Mouse (Mus musculus) lung, postnatal 10 days (tissue): ENCODE results near the gene Gm13276.
"Not testable (repeated sequence)": the region's sequence is repeated elsewhere in the genome, so short reads cannot be mapped to it uniquely, and the experiment has no call there.

Experiments used
- DNase-seq: peaks from one replicate; pipeline ENCODE4 v3.0.0; 2021

Gene Gm13276

DNA sequence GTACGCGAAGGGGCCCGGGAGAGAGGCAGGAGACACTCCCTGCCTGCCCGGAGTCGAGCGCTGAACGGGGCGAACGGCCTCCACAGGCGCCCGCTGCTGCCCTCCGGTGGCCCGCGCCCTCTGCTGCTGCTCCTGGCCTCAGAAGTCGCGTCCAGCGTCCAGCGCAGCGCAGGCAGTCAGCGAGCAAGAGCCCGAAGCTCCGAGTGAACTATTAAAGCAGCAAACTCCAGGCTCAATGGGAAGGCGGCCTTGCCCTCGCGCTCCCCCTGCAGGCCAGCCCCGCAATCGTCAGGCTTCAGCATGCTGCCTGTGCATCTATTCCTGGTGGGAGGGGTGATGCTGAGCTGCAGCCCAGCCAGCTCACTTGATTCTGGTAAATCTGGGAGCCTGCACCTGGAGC is at the start of gene Gm13276:
Gm13276 (plus strand) TSS at position 301 of the 400 bp plus-strand sequence.
- not testable (repeated sequence) for DNase-seq

GRCm38 (mm10) chr4:88738480-88738879 is 47.0 kb upstream of the Gm13276 start:
- peak; percentile 83 for DNase-seq

DNA sequence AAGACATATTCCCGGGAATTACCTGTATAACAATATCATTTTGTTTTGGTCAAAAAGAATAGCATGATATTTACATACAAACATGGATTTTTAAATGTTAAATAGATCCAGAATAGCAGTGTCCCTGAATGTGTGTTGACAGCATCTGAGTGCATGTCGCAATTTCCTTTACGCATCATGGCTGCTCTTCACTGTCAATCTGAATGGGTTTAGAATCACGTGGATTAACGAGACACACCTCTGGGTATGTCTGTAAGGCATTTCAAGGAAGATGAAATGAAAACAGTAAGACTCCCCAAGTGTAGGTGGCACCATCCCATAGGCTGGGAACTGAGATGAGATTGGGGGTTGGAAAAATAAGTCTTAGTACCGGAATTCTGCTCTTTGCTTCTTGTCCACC is 46.5 kb upstream of the Gm13276 start:
- no peak for DNase-seq

GRCm38 (mm10) chr4:88741426-88741825 is 44.1 kb upstream of the Gm13276 start:
- no peak for DNase-seq

- no peak for DNase-seq
These were observed 42.6 kb upstream of the Gm13276 start for GRCm38 (mm10) chr4:88742771-88743371.

DNA sequence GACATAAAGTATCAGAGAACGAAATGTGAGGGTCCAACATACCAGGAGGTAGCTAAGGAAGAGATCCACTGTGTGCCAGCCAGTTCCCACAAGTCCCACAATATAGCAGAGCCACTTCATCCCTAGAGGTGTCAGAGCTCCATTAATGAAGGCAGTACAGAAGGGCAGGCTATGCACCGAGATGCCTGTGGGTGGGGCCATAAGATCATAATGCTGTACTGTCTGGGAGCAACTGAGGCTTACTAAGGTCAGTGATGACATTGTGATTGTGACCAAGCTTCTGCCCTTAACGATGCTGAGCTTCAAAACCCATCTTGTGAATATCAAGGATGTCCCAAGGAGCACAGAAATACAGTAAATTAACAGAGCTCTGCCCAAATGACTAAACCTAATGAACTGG is 41.3 kb upstream of the Gm13276 start:
- no peak for DNase-seq

GRCm38 (mm10) chr4:88749926-88750325 is 35.6 kb upstream of the Gm13276 start:
- DNase-seq, result no peak

GRCm38 (mm10) chr4:88754818-88755340 is 30.6 kb upstream of the Gm13276 start, which contains the start of gene Gm13271:
TSS of gene Gm13271 (plus strand) at chr4:88754868.
- DNase-seq, result peak; percentile 69

DNA sequence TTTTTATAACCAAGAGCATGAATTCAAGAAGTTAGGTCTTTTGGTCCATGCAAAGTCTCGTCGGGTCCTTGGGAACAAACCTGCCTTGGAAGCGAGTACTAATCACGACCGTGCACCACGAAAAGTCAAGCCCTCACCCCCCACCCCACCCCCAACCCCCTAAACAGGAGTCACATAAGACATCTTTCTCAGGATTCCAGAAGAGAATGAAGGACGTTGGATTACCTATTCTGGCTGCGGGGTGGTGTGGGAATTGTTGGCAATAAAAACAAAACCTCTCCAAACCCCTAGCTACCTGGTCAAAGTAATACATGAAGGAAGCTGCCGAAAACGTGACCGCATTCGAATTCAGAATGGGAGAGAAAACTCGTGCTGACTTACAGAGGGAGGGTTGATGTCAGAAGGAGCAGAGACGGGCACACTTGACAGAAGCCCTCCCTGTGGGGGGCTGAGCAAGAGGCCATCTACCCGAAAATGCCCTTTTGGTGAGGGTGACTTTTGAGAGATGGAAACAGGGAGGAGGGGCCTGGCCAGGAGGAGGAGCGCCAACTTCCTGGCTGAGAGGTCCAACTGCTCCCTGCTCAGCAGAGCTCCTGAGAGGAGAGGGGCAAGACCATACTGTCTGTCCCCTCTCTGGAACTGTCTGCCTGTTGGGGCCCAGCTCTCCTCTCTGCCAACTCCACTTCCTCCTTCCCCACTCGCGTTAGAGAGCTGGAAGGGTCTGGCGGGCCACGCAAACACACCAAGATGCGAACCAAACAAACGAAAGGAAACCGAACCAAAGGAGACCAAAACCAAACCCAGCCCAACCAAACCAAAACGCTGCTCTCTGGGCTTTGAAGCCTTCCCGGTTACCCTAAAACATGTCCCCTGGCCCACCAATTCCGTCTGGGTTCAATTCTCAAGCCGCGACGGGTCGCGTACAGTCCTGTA is 28.7 kb upstream of the Gm13276 start:
- peak; percentile 23 for DNase-seq

- peak; percentile 91 for DNase-seq
These were observed 27.9 kb upstream of the Gm13276 start for GRCm38 (mm10) chr4:88757628-88758031.

GRCm38 (mm10) chr4:88758751-88759150 is 26.8 kb upstream of the Gm13276 start:
- DNase-seq, result not testable (repeated sequence)

GRCm38 (mm10) chr4:88759610-88760268 is 25.8 kb upstream of the Gm13276 start, which contains the start of gene Gm13283:
TSS of gene Gm13283 (plus strand) at chr4:88760119.
- DNase-seq, result peak; percentile 75

DNA sequence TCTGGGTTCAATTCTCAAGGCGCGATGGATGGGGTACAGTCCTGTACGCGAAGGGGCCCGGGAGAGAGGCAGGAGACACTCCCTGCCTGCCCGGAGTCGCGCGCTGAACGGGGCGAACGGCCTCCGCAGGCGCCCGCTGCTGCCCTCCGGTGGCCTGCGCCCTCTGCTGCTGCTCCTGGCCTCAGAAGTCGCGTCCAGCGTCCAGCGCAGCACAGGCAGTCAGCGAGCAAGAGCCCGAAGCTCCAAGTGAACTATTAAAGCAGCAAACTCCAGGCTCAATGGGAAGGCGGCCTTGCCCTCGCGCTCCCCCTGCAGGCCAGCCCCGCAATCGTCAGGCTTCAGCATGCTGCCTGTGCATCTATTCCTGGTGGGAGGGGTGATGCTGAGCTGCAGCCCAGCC is 25.1 kb upstream of the Gm13276 start:
- DNase-seq, result peak; percentile 88

DNA sequence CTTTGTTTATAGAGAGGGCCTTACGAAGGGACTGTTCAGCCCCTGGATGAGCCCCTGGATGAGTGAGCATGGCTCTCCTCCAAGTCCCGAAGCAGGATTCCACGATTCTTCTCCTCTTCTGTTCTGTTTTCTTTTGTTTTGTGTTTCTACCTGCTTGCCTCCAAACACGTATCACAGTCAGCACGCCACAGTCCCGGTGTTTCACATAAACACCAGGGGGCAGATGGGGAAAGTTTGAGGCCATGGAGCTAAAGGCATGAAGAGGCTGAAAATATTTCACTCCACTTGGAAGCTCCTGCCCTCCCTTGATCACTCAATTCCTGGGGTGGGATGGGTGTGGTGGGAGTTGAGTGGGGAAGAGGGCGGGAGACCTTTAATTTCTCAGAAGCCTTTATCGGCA is 23.7 kb upstream of the Gm13276 start:
- peak; percentile 80 for DNase-seq

- DNase-seq, result not testable (repeated sequence)
These were observed 23.2 kb upstream of the Gm13276 start for GRCm38 (mm10) chr4:88762341-88762740.

DNA sequence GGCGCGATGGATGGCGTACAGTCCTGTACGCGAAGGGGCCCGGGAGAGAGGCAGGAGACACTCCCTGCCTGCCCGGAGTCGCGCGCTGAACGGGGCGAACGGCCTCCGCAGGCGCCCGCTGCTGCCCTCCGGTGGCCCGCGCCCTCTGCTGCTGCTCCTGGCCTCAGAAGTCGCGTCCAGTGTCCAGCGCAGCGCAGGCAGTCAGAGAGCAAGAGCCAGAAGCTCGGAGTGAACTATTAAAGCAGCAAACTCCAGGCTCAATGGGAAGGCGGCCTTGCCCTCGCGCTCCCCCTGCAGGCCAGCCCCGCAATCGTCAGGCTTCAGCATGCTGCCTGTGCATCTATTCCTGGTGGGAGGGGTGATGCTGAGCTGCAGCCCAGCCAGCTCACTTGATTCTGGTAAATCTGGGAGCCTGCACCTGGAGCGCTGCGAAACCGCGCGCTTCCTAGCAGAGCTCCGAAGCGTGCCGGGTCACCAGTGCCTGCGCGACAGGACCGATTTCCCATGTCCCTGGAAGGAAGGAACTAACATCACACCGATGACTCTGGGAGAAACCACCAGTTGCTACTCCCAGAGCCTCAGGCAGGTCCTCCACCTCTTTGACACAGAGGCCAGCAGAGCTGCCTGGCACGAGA is 22.0 kb upstream of the Gm13276 start:
- peak; percentile 70 for DNase-seq

DNA sequence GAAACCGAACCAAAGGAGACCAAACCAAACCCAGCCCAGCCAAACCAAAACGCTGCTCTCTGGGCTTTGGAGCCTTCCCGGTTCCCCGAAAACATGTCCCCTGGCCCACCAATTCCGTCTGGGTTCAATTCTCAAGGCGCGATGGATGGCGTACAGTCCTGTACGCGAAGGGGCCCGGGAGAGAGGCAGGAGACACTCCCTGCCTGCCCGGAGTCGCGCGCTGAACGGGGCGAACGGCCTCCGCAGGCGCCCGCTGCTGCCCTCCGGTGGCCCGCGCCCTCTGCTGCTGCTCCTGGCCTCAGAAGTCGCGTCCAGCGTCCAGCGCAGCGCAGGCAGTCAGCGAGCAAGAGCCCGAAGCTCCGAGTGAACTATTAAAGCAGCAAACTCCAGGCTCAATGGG is 12.0 kb upstream of the Gm13276 start, which contains the start of gene Gm13290:
Gm13290 (plus strand) TSS at position 301 of the 400 bp plus-strand sequence.
- DNase-seq, result not testable (repeated sequence)

- not testable (repeated sequence) for DNase-seq
These were observed 8.9 kb upstream of the Gm13276 start, which contains the start of gene Gm13289 for GRCm38 (mm10) chr4:88776622-88777021. TSS of gene Gm13289 (plus strand) at chr4:88776922.

GRCm38 (mm10) chr4:88779550-88779949 is 6.0 kb upstream of the Gm13276 start, which contains the start of gene Gm13272:
TSS of gene Gm13272 (plus strand) at chr4:88779850.
- not testable (repeated sequence) for DNase-seq

GRCm38 (mm10) chr4:88780320-88780719 is 5.2 kb upstream of the Gm13276 start:
- not testable (repeated sequence) for DNase-seq

DNA sequence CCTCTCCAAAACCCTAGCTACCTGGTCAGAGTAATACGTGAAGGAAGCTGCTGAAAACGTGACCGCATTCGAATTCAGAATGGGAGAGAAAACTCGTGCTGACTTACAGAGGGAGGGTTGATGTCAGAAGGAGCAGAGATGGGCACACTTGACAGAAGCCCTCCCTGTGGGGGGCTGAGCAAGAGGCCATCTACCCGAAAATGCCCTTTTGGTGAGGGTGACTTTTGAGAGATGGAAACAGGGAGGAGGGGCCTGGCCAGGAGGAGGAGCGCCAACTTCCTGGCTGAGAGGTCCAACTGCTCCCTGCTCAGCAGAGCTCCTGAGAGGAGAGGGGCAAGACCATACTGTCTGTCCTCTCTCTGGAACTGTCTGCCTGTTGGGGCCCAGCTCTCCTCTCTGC is 3.7 kb upstream of the Gm13276 start, which contains the start of gene Ifnz:
Ifnz (plus strand) TSS at position 301 of the 400 bp plus-strand sequence.
- DNase-seq, result not testable (repeated sequence)

GRCm38 (mm10) chr4:88782335-88782734 is 3.2 kb upstream of the Gm13276 start:
- peak; percentile 32 for DNase-seq
